Mouse (Mus musculus) spleen, adult 2 months (tissue): Measurements from ENCODE around the gene Stard10. TPM values are rescaled to one million over a fixed set of nuclear protein-coding genes. Genes with fewer than 3 reads are reported as not detected.
A peak's percentile ranks its signal among the peaks of the same experiment; 100 is the strongest.

ENCODE experiments used
- DNase-seq, 2 experiments: peaks; one replicate each; pipeline versions ENCODE4 v3.0.0 to v3.0.0-alpha.2; 2012 to 2021; ENCODE audit warnings: low spot score in 2 of 2, low read depth in 1 of 2
- H3K27ac ChIP-seq: fragments of 200-500 bp; 2 replicates; pipeline ENCODE4 v1.5.1; 2012; ENCODE audit warnings: low read length, inconsistent platforms; ENCODE audit not compliant: insufficient read depth
- H3K27me3 ChIP-seq: fragments of 200-500 bp; 2 replicates; pipeline ENCODE4 v1.6.1; 2012; ENCODE audit warnings: mild to moderate bottlenecking, moderate library complexity, low read length, inconsistent platforms; ENCODE audit not compliant: control insufficient read depth, insufficient read depth
- H3K36me3 ChIP-seq: fragments of 200-500 bp; 2 replicates; pipeline ENCODE4 v1.6.1; 2012; ENCODE audit warnings: mild to moderate bottlenecking, low read length, inconsistent platforms; ENCODE audit not compliant: control insufficient read depth, insufficient read depth
- H3K4me1 ChIP-seq: fragments of 200-500 bp; 2 replicates; pipeline ENCODE4 v1.6.1; 2011; ENCODE audit warnings: inconsistent platforms; ENCODE audit not compliant: control insufficient read depth, insufficient read depth, insufficient read length
- H3K4me3 ChIP-seq: fragments of 200-500 bp; 2 replicates; pipeline ENCODE4 v1.5.1; 2011; ENCODE audit warnings: mild to moderate bottlenecking, inconsistent platforms; ENCODE audit not compliant: insufficient read depth, insufficient read length; ENCODE audit errors: extremely low read depth
- CTCF ChIP-seq: fragments of 200-500 bp; IDR thresholded peaks from 2 replicates; pipeline ENCODE4 v1.5.1; 2011; ENCODE audit warnings: mild to moderate bottlenecking, inconsistent platforms; ENCODE audit not compliant: insufficient read depth, insufficient read length, insufficient replicate concordance; ENCODE audit errors: extremely low read depth
- POLR2A ChIP-seq: fragments of 200-500 bp; IDR thresholded peaks from 2 replicates; pipeline ENCODE4 v1.6.1; 2011; ENCODE audit warnings: low read depth, low read length, inconsistent platforms
- WGBS: fragments of 180-500 bp; shearing (Covaris S2); methylation state at CpG from one replicate; pipeline ENCODE4 v1.1.7; 2018; 5-methylcytosine and 5-hydroxymethylcytosine counted together
- polyA plus RNA-seq: library from polyadenylated mRNA; depleted of rRNA; stranded (reverse); fragments of >200 nt; gene quantifications from 2 replicates; pipeline ENCODE4 v1.2.3, GENCODE M21; 2012

The Stard10 gene
- polyA plus RNA-seq, 1 experiment, result 29.3 TPM

- TF ChIP-seq POLR2A (no peak), CTCF (no peak)
These were observed 44.9 kb downstream of the Stard10 start for GRCm38 (mm10) chr7:101361767-101362166.

GRCm38 (mm10) chr7:101362791-101363191 is 45.9 kb downstream of the Stard10 start:
- DNase-seq, result peak in 1 of 2 experiments; percentile 60
- Histone ChIP-seq H3K4me1 (peaks cover 52% of the 10 kb centered on the region; the same call in 1 of the 2 replicates), H3K4me3 (peak overlapping the region; percentile 38; the same call in 1 of the 2 replicates), H3K27me3 (no peaks in the 10 kb centered on the region), H3K36me3 (no peaks in the 10 kb centered on the region), H3K27ac (peak overlapping the region; percentile 80)
- TF ChIP-seq POLR2A (no peak), CTCF (no peak)
- 15% methylated on average over 5 of the region's 5 CpGs for WGBS

More at GRCm38 (mm10) chr7:101361767-101362166, 44.9 kb downstream of the Stard10 start:
- Histone ChIP-seq H3K4me3 (peak overlapping the region; percentile 38; the same call in 1 of the 2 replicates), H3K27me3 (no peaks in the 10 kb centered on the region), H3K36me3 (no peaks in the 10 kb centered on the region), H3K4me1 (peaks cover 58% of the 10 kb centered on the region; the same call in 1 of the 2 replicates), H3K27ac (peak overlapping the region; percentile 74)
- no peak for DNase-seq
- 37% methylated on average over 4 of the region's 4 CpGs for WGBS

- no peak overlapping the region for H3K4me3 ChIP-seq
- no peaks in the 10 kb centered on the region for H3K36me3 ChIP-seq
- H3K27me3 ChIP-seq, result no peaks in the 10 kb centered on the region
- TF ChIP-seq POLR2A, result no peak
- TF ChIP-seq CTCF, result no peak
- 30% methylated on average over 5 of the region's 5 CpGs for WGBS
- H3K4me1 ChIP-seq, result peaks cover 52% of the 10 kb centered on the region; the same call in 1 of the 2 replicates
- no peak for DNase-seq
- peak overlapping the region; percentile 80 for H3K27ac ChIP-seq
These were observed 47.0 kb downstream of the Stard10 start for GRCm38 (mm10) chr7:101363914-101364313.

- H3K27me3 ChIP-seq, result no peaks in the 10 kb centered on the region
- no peak for TF ChIP-seq POLR2A
- no peak for TF ChIP-seq CTCF
- H3K27ac ChIP-seq, result peak overlapping the region; percentile 34
- H3K4me1 ChIP-seq, result peaks cover 34% of the 10 kb centered on the region; the same call in 1 of the 2 replicates
- no peak for DNase-seq
- 49% methylated on average over 11 of the region's 11 CpGs for WGBS
- no peak overlapping the region for H3K4me3 ChIP-seq
- peaks cover 9% of the 10 kb centered on the region for H3K36me3 ChIP-seq
These were observed 51.3 kb downstream of the Stard10 start for GRCm38 (mm10) chr7:101367901-101368852.

- no peak overlapping the region for H3K4me3 ChIP-seq
- H3K4me1 ChIP-seq, result peaks cover 20% of the 10 kb centered on the region; the same call in 1 of the 2 replicates
- H3K36me3 ChIP-seq, result peaks cover 16% of the 10 kb centered on the region
- H3K27ac ChIP-seq, result peak overlapping the region; percentile 58
- 62% methylated on average over 7 of the region's 7 CpGs for WGBS
- no peak for TF ChIP-seq POLR2A
- TF ChIP-seq CTCF, result no peak
- DNase-seq, result peak in 1 of 2 experiments; percentile 36
- H3K27me3 ChIP-seq, result no peaks in the 10 kb centered on the region
These were observed 52.8 kb downstream of the Stard10 start for GRCm38 (mm10) chr7:101369666-101370065.

- Histone ChIP-seq H3K27ac (no peak overlapping the region), H3K4me3 (no peak overlapping the region), H3K27me3 (no peaks in the 10 kb centered on the region), H3K36me3 (peaks cover 25% of the 10 kb centered on the region), H3K4me1 (peaks cover 10% of the 10 kb centered on the region; the same call in 1 of the 2 replicates)
- DNase-seq, result no peak
- 97% methylated on average over 26 of the region's 26 CpGs for WGBS
- no peak for TF ChIP-seq CTCF
- TF ChIP-seq POLR2A, result no peak
These were observed 56.2 kb downstream of the Stard10 start for GRCm38 (mm10) chr7:101373082-101373481.
